Mouse (Mus musculus) large intestine, adult 2 months (tissue): ENCODE measurements around the gene Iqgap1. TPM values are rescaled to one million over a fixed set of nuclear protein-coding genes. Genes with fewer than 3 reads are reported as not detected.
"Not testable (repeated sequence)": the region's sequence is repeated elsewhere in the genome, so short reads cannot be mapped to it uniquely, and the experiment has no call there.

Experiments
- DNase-seq: peaks from one replicate; pipeline ENCODE4 v3.0.0-alpha.2; 2012; ENCODE audit warnings: low read depth, low spot score
- WGBS: fragments of 180-500 bp; shearing (Covaris S2); methylation state at CpG from one replicate; pipeline ENCODE4 v1.1.7; 2018; 5-methylcytosine and 5-hydroxymethylcytosine counted together
- polyA plus RNA-seq: library from polyadenylated mRNA; depleted of rRNA; stranded (reverse); fragments of >200 nt; gene quantifications from 2 replicates; pipeline ENCODE4 v1.2.3, GENCODE M21; 2012

The Iqgap1 gene
- polyA plus RNA-seq, 1 experiment = 33.6 TPM

DNA sequence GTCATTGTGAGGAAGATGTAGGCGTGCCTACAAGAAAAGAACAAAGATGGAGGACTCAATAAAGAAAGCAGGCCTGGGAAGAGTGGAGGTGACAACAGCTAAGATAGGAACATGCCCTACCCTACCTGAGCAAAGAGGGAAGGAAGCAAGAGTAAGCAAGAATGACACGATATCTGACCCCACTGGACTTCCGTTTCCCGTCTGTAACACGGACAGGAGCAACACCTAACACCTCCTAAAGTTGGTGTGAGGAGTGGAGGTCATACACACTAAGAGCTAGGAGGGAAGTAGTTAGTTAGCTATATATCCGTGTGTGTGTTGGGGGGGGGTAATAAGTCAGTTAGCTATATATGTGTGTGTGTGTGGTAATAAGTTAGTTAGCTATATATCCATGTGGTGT, 47.4 kb downstream of the Iqgap1 start:
- no peak for DNase-seq
- WGBS = 58% methylated on average over 6 of the region's 6 CpGs

DNA sequence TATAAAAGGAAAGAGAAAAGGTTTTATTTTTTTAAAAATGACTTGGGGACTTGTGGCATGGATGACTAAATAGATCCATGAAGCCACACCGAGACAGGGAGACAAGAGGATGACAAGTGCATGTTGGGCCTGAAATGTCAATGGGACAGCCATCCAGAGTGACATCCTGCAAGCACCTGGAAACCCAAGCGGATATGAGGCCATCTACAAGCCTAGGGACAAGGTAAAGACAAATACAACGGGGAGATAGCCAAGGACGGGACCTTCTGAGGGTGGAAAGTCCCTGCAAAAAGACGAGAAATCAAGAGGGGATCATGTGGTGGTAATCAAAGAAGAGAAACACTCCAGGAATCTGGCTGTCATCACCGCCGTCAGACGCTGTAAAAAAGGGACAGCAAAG, 48.6 kb downstream of the Iqgap1 start:
- 66% methylated on average over 8 of the region's 8 CpGs for WGBS
- no peak for DNase-seq

DNA sequence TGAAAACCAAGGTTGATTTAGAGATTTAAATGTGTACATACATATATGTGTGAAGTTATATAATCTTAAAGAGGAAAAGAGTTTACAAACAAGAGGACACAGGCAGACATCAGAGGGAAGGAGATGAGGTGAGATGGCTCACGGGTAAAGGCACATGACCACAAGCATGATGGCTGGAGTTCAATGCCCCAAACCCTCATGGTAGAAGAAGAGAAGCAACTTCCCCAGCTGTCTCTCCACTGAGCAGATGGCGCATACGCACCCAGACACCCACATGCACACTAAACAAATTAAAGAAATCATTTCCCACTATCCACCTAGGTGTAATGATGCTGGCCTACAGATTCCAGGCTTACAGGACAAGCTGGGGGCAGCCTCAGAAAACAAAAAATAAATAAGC, 49.7 kb downstream of the Iqgap1 start:
- WGBS = 75% methylated on average over 3 of the region's 3 CpGs
- DNase-seq = no peak

DNA sequence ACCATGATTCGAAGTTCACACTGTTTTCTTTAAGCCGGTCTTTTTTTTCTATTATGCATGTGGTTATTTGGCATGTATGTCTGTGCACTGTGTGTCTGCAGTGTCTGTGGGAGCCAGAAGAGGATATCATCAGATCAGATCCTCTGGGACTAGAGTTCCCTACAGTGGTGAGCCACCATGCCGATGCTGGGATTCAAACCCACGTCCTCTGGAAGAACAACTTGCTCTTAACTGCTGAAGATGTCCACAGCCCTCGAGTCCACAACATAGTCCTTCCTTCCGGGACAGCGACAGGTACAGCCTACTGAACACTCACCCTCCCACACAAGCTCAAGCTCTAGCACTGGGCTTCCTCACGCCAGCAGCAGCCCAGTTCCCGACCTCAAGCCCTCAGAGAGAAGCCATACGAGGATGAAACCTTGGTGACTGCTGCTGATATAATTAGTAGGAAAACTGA, 50.3 kb downstream of the Iqgap1 start:
- no peak for DNase-seq
- 71% methylated on average over 10 of the region's 10 CpGs for WGBS

DNA sequence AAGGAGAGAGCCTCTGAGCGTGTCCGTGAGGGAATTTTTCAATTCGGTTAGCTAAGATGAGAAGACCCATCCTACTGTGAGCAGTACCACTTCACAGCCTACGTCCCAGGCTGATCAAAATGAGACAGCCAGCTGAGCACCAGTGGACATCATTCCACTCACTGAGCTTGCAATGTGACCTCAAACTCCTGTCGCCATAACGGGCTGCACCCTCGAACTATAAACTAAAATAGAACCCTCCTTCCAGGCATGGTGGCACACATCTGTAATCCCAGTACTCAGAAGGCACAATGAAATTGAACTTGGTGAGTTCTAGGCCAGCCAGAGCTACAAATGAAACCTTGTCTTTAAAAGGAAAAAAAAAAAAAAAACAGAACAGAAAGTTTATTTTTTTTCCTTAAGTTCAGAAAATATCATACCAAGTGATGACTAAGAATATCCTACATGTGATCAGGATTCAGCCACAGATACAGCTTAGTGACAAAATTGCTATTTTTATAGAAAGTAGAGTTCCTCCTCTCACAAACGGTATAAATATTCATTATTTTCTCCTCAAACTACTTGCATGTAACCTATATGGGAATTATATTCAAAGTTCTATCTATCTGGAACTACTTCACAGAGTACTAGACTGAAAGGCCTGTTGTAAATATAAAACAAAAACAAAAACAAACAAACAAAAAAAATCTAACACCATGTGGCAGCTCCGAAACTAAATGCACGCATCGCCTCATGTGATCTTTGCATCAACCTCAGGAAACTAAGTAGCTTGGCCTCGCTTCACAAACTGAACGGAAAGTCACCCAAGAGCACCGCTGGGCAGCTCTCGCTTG, 50.9 kb downstream of the Iqgap1 start:
- WGBS = 68% methylated on average over 15 of the region's 15 CpGs
- no peak for DNase-seq

DNA sequence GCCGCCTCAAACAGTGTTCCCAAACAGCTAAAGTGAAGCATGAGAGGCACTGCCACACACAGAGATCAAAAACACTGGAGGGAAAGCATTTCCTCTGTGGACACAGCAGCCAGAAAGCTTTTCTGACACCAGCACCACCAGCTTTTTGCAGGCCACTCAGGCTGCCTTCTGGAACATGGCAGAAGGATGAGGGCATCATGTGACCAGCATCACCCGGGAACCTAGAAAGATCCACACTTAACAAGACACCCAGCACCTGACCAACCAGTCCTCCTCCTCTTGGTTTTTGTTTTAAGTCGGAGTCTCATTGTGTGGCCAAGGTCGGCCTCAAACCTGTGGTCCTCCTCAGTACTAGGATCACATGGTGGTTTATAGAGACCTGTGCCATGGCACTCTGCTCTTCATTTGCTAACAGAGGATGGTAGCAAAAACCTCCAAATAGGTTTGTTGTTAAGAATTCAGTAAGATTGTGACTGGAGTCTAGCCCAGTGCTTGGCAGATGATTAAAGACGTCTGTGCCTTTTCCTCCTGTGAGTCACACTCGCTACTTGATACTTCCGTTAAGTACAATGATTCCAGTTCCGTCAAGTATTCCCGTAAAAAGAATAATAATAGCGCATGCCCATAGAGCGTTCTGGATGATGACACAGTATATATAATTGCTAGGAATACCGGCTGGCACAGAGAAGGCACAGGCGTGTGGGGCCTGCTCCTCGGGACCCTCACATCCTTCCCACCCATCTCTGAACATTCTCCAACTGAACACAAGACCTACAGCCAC, 51.8 kb downstream of the Iqgap1 start:
- DNase-seq = no peak

DNA sequence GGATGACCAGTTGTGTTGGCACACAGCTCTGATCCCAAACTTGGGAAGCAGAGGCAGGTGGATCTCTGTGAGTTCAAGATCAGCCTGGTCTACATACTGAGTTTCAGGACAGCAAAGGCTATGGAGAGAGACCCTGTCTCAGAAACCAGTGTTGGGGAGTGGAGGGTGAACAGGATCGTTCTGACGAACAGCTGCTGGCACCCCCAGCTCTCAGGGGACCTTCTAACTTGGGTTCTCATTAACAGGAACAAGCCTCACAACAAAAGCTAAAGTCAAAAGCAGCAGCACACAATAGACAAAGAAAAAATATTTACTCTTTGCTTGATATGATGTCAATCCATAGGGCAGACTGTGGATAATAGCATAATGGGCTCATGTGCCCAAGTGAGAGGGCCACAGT, 55.3 kb downstream of the Iqgap1 start:
- 89% methylated on average over 2 of the region's 2 CpGs for WGBS
- DNase-seq = no peak

More for the DNA sequence above, 51.8 kb downstream of the Iqgap1 start:
- WGBS = 31% methylated on average over 14 of the region's 14 CpGs

DNA sequence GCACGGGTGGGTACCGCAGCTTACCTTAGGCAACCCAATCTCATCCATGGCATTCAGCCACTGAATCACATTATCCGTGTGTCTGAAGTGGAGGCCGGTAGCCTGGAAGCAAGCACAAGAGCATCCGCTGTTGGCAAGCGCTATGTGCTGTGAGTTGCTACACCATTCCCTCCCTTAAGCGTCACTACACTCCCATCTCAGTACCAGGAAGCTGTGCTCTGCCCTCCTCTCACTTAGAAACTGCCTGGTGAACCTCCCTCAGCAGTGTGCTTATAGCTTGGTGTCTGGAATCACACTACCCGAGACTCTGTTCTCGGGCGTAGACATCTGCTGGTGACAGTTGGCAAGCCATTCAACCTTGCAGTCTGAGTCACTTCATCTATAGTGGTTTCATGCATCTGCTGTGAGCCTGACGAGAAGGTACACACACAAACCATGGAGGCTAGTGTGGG, 58.9 kb downstream of the Iqgap1 start:
- no peak for DNase-seq
- WGBS = 77% methylated on average over 11 of the region's 11 CpGs

DNA sequence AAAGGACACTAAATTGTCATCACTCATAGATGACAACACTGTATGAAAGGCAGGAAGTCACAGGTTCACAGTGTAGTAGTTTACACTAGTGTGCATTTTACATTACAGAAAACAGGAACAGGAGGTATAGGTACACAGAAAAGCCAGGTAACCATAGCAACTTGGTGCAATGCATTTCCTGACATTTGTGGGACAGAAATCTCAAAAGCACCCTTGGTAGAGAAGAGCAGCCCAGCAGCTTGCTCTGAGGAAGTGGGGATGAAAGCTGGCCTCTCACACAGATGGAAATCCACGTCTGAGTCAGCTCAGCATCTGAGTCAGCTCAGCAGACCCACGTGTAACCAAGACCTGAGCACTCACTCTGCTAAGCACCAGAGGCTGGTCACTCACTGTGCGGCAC, 59.7 kb downstream of the Iqgap1 start:
- WGBS = 51% methylated on average over 3 of the region's 3 CpGs
- no peak for DNase-seq

DNA sequence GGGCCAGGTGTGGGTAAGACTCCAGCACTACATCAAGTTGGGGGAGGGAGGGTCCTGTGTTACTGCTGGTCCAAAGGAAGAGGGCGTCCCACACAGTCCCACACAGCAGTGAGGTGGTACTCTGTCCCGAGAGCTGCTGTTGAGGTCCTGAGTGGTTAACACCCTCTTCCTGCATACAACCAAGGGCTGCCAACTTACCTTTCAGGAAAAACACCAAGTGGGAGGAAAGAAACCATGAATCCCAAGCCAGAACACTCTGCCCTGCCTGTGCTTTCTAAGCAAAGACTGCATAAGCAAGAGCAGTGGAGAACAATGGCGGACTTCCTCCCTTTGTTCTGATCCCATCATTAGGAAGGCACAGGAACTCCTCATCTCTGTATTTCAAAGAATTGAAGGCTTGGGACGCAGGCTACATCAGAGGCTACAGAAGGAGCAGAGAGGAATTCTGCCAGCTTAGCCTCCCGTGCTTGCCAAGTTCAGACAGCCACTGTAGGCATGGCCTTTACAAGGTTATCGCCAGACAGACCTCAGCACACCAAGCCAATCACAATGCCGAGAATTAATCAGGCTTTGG, 61.8 kb downstream of the Iqgap1 start:
- WGBS = 72% methylated on average over 7 of the region's 7 CpGs
- DNase-seq = no peak

DNA sequence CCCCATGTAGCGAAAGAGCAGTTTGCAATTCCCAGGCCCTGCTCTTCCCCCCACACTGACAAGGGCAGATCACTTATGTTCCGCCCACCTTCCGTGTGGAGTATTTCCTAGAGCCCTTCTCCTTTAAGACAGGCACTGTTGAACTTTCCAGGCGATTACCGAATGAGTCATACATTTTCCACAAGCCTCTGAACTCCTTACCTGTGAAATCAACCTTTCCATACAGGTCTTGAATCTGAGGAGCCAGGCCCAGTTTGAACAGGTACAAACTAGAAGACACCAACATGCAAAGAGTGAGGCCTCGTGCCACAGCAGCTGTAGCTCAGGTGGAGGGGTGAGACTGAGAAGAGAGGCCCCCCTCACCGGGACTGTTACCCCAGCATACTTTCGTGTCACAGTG, 63.5 kb downstream of the Iqgap1 start:
- 52% methylated on average over 8 of the region's 8 CpGs for WGBS
- no peak for DNase-seq

DNA sequence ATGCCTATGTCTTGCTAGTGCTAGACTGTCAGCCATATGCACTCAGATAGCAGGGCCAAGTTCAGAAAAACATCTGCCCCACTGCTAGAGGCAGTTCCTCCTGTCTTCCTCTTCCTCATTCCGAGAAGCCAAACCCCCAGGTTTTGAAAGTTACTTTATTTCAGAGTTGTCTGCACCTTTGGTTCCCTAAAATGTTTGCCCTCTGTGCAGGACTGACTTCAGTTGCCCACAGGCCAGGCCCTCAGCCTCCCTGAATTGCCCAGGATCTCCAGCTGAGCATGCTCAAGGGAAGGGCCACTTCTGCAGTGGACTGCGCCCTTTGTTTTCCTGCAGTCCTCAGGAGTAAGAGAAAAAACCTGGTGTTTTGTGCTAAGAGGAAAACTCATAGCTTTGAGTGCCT, 71.7 kb downstream of the Iqgap1 start:
- WGBS = 34% methylated on average over 2 of the region's 2 CpGs
- no peak for DNase-seq

DNA sequence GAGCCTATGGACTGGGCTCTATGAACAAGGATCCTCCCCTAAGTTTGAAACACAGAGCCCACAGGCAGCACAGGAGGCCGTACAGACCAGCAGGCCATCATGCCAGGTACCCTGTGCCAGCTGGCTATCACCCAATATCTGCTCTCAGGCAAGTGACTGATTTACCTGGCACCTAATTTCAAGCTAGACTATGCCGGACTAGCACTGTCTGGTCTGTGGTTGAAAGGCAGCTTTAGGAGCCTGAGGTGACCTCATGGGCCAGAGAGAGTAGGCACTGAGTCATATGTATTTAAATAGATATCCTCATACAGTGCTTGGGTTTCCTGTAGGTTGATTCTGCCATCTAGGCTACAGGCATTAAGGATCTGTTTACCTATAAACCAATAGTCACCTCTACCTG, 72.2 kb downstream of the Iqgap1 start:
- WGBS = 12% methylated on average over 2 of the region's 2 CpGs
- DNase-seq = no peak

DNA sequence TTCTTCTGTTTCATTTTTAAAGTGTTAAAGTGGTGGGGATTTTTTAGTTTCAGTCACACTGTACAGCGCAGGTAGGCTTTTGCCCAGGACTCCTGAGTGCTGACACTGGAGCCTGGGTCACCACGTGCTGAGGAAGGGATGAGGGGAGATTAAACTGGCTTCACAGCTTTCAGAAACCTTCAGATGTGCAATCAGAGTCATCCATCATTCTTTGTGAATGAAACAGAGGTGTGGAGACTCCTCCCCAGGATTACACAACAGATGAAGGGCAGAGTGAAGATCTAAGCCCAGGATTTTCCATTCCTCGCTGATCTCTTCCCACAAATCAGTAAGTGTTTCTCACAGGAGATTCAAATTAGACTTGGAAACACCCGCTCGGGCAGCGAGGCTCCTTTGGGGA, 76.2 kb downstream of the Iqgap1 start:
- no peak for DNase-seq
- WGBS = 81% methylated on average over 6 of the region's 6 CpGs

DNA sequence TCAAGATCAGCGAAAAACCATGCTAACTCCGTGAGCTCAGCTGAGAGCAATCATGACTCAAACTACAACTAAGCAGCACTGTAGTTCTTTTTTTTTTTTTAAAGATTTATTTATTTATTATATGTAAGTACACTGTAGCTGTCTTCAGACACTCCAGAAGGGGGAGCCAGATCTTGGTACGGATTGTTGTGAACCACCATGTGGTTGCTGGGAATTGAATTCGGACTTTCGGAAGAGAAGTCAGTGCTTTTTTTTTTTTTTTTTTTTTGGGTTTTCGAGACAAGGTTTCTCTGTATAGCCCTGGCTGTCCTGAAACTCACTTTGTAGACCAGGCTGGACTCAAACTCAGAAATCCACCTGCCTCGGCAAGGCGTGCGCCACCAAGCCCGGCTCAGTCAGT, 76.7 kb downstream of the Iqgap1 start:
- WGBS = 95% methylated on average over 10 of the region's 10 CpGs

DNA sequence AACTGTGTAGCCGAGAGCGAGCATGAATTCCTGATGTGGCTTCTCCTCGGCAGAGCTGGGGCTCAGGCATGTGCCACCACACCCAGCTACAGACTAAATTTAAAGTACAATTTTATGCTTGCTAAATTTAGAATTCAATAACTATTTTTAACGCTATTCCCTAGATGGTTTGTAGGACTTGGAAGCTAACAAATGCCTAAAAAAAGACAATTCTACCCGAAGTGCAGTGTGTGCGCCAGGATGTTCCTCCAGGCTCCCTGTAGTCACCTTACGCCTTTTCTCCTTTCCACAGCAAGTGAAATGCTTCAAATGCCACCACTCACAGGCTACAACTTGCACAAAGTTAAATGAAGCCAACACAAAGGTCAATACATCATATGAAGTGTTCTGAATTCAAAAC, 78.4 kb downstream of the Iqgap1 start:
- DNase-seq = no peak
- WGBS = 78% methylated on average over 7 of the region's 7 CpGs

More for the DNA sequence above, 76.7 kb downstream of the Iqgap1 start:
- not testable (repeated sequence) for DNase-seq

DNA sequence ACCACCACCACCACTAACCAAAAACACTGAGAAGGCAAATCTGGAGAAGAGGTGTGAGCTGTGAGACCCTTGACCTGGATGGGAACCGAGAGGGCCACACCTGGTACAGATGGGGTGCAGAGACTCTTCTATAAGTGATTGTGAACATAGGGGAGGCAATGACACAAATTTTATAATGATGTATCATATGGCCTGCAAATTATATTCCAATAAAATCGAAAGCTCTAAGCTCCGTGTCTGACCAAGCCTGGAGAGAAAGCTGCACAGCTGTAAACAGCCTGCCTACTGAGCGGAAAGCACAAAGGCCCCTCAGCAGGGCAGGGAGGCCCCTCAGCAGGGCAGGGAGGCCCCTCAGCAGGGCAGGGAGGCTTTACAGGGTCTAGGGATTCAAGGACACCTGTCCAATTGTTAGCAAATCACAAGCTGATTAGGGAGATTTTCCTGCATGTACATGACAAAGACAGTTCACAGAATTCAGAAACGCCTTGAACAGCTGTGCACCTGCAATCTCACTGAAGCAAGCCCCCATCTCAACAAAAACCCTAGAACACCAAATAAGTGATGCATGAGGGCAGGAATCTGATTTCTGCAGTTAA, 79.5 kb downstream of the Iqgap1 start:
- DNase-seq = no peak
- WGBS = 60% methylated on average over 5 of the region's 5 CpGs

DNA sequence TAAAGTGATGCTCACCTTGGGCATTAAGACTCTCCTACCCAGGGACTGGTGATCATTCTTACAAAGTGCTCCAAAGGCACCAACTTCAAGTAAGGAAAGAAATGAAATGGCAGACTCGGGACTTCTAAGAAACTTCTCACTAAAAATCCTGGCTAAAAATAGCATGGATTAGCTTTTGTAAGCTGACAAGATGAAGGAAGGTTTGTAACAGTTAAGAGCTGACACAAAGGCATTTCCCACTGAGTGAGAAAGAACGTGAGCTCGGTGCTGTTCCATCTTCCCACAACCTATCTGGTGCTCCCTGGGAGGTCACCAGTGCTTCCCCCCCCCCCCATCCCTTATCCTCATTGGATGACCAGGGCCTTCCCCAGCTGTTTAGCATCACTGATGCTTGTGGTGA, 80.0 kb downstream of the Iqgap1 start:
- no peak for DNase-seq
- 57% methylated on average over 3 of the region's 3 CpGs for WGBS

DNA sequence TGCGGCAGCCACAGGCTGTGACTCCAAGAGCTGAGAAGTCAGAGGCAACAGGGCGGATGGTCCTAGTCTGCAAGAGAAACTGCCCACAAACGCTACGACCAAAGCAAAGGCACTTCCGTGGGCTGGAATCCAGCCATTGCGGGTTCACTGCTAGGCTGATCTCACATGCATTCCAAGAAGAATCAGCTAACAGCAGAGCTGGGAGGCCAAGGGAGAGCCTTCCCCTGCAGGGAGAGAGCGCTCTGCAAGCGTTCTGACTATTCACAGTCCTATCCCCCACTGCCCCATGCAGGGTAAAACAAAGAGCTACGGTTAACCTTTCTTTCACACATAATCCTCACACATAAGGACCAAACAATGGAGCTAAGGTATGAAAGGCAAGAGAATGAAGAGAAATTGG, 80.5 kb downstream of the Iqgap1 start:
- DNase-seq = no peak
- WGBS = 70% methylated on average over 9 of the region's 9 CpGs
